Mouse (Mus musculus): ENCODE measurements around the gene Rps6ka2. TPM values are rescaled to one million over a fixed set of nuclear protein-coding genes. Genes with fewer than 3 reads are reported as not detected.
A peak's percentile ranks its signal among the peaks of the same experiment; 100 is the strongest.
"Not testable (repeated sequence)": the region's sequence is repeated elsewhere in the genome, so short reads cannot be mapped to it uniquely, and the experiment has no call there.

Gene Rps6ka2
- total RNA-seq (2021): 10 to 100 TPM; 34.3 TPM

- peak; percentile 80 to 84 for DNase-seq (ENCODE audit: extremely low spot score in 1 of 2, low spot score in 1 of 2)
Measured at GRCm38 (mm10) chr17:7169627-7170303, at the start of gene Rps6ka2. Rps6ka2 (plus strand) TSS chr17:7170115.

- not testable (repeated sequence) for DNase-seq (ENCODE audit: extremely low spot score in 1 of 2, low spot score in 1 of 2)
Measured at GRCm38 (mm10) chr17:7120835-7121234, 49.1 kb upstream of the Rps6ka2 start.

GRCm38 (mm10) chr17:7122554-7122953 lies 47.4 kb upstream of the Rps6ka2 start:
- DNase-seq (ENCODE audit: extremely low spot score in 1 of 2, low spot score in 1 of 2): not testable (repeated sequence)

- DNase-seq (ENCODE audit: extremely low spot score in 1 of 2, low spot score in 1 of 2): not testable (repeated sequence)
Measured at GRCm38 (mm10) chr17:7126475-7126874, 43.4 kb upstream of the Rps6ka2 start.

GRCm38 (mm10) chr17:7134002-7134401 lies 35.9 kb upstream of the Rps6ka2 start:
- DNase-seq (ENCODE audit: extremely low spot score in 1 of 2, low spot score in 1 of 2): not testable (repeated sequence)

GRCm38 (mm10) chr17:7135277-7135676 lies 34.6 kb upstream of the Rps6ka2 start:
- DNase-seq (ENCODE audit: extremely low spot score in 1 of 2, low spot score in 1 of 2): not testable (repeated sequence)

DNA sequence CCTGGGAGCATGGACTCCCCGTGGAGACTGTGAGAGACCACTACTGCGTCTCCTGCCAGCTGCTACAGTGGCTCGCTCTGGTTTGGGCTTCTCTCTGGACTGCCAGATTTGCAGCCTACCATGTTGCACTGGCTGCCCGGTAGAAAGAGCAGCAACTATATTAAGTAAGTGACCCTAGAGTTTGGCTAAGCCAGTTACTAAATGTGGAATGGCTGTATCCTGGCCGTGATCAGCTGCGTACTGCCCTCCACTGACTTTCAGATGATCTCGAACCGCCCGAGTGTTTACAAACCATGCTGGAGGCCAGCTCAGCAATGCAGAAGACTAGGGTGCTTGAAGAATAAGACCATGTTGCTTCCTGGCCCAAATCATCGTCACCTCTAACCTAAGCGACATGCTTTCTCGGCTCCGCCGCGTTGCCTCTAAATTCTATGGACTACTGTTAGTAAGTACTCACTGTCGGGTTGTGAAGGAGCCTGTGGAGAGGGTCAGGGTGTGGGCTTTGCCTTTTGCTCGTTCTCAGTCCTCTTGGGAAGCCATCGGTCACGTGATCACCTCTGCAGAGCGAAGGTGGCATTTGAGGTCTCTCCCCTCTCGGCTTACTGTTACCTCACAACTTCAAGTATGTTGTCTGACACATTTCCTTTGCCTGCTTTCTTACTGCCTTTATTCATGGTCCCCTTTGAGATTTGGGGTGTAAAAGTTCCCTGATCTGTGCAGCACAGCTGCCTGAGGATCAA lies 31.6 kb upstream of the Rps6ka2 start:
- no peak for DNase-seq (ENCODE audit: extremely low spot score in 1 of 2, low spot score in 1 of 2)

DNA sequence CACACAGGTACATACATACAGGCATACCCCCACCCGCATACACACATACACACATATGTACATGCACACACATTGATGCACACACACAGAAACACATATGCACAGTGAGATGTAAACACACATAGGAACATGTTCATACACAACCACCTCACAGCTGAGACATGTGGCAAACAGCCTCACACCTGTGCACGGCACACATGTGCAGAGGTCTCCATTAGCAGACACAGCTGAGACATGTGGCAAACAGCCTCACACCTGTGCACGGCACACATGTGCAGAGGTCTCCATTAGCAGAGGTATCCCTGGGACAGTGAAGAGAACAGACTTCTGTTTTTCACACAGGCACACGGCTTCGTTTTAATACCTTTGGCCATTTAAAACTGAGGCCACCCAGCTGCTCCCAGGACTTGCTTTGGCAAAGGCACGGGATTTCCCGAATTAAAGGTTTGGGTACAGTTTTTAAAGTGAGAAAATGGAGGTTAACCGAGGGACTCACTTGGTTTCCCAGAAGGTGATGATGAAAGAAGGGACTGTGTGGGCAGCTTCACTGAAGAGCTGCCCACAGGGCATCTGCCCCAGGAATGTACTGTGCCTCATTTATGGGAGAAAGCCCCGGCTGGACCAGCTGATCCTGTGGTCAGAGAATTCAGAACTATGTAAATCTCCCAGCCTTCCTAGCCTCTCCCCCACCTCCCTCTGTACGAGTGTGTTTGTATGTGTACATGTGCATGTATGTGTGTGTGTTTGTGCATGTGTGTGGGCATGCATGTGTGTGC lies 29.3 kb upstream of the Rps6ka2 start:
- DNase-seq (ENCODE audit: extremely low spot score in 1 of 2, low spot score in 1 of 2): no peak

DNA sequence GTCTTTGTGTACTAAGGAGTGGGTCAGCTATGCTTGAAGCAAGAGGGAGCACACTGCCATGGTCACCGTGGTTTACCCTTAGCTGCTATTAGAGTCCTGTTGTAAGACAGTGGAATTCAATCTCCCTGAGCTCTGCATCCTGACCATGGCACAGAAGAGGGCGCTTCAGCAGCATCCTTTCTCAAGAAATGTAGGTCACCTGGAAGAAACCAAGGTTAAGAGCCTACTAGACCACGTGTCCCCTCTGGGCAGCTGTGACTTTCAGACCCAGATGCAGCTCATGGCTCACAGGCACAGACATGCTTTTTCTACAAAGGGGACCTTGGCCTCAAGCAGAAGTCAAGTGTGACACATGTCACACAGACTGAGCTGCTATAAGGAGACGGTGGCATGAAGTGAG lies 27.5 kb upstream of the Rps6ka2 start:
- DNase-seq (ENCODE audit: extremely low spot score in 1 of 2, low spot score in 1 of 2): no peak

DNA sequence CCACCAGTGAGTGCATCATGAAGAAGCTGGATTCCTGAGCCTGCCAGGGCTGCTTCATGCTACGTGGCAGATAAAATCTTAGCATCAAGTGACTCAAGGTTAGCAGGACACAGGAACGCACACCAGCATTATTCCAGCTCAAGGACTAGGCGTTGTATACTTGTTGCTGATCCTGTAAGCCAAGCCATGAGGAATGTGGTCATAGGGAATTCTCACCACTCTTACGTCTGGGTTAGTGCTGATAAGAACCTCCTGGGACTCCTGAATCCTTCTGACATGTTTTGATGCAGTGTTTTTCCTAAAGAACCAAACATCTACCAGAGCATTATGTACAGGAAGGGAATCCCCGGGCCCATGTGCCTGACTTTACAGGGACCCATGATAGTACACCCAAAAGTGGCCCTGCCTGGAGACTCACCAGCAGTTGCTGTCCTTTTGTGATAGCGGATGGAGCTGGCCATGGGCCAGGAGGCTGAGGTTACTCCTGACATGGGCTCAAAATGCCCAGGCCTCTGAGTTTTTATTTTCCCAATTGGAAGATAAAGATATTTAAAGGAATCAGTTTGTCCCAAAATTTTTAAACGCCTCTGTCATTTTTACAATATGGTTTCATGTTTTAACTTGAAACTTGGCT lies 25.9 kb upstream of the Rps6ka2 start:
- DNase-seq (ENCODE audit: extremely low spot score in 1 of 2, low spot score in 1 of 2): no peak

DNA sequence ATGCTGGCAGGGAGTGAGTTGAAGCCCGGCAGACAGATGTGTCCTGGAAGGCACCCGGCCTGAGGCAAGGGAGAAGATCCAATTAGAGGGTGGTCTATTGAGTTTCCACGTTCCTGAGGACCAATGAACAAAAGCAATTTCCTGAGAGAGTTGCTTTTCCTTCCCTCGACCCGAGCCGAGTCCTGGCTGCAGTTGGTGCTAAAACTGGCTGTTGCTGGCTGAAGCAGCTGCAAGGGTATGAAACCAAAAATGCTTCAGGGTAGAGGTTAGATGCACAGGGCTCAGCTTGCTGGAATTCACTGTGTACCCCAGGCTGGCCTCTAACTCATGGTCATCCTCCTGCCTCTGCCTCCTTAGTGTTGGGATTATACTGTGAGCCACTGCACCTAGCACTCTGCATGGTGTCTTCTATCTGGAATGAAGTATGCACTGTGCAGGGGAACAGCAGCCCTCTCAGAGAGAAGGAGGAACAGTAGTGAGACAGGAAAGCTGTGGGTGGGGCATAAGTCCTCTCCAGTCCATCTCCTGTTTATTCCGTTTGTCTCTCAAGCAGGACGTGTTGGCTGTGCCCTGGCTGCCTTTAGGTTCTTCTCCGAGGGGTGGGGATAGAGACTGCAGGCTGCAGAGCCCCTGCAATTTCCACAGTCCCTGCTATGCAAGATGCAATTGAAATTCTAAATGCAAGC lies 24.4 kb upstream of the Rps6ka2 start:
- DNase-seq (ENCODE audit: extremely low spot score in 1 of 2, low spot score in 1 of 2): no peak

DNA sequence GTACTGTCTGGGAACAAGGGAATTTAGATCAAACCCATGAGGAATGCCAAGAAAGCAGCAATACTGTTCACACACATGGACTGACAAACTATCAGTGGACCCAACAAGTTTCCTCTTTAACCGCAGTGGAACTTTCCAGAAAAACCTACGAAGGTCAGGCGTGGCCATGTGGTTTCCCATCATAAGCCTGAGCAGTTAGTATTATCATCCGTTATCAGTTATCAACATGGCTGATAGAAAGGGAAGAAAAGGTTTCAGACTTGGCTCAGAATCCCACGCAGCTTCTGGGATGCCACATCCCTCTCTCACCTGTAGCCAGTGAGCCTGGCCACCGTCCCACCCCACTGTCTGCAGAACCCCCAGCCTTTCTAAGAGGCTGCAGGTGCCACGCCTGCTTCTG lies 23.4 kb upstream of the Rps6ka2 start:
- DNase-seq (ENCODE audit: extremely low spot score in 1 of 2, low spot score in 1 of 2): no peak

DNA sequence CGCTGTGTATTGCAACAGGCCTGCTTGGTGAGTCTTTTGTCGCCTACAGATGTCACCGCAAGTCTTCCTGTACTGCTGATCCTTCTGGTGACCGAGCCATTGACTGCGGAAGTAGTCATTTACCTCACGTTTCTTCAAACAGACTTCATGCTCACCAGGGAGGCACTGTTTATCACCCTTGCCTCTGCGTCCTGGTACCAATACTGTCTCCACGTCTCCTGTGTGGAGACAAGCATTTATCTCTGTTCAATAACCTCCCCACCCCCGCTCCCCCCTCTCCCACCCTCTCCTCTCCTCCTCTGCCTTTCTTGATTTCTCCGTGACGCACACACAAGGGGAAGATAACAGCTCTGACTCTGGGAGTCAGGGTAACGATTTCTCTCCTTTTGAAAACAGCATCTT lies 22.0 kb upstream of the Rps6ka2 start:
- no peak for DNase-seq (ENCODE audit: extremely low spot score in 1 of 2, low spot score in 1 of 2)

- no peak for DNase-seq (ENCODE audit: extremely low spot score in 1 of 2, low spot score in 1 of 2)
Measured at GRCm38 (mm10) chr17:7149328-7150195, 20.4 kb upstream of the Rps6ka2 start.

GRCm38 (mm10) chr17:7151446-7152100 lies 18.3 kb upstream of the Rps6ka2 start:
- DNase-seq (ENCODE audit: extremely low spot score in 1 of 2, low spot score in 1 of 2): no peak

GRCm38 (mm10) chr17:7152662-7153061 lies 17.3 kb upstream of the Rps6ka2 start:
- DNase-seq (ENCODE audit: extremely low spot score in 1 of 2, low spot score in 1 of 2): no peak

DNA sequence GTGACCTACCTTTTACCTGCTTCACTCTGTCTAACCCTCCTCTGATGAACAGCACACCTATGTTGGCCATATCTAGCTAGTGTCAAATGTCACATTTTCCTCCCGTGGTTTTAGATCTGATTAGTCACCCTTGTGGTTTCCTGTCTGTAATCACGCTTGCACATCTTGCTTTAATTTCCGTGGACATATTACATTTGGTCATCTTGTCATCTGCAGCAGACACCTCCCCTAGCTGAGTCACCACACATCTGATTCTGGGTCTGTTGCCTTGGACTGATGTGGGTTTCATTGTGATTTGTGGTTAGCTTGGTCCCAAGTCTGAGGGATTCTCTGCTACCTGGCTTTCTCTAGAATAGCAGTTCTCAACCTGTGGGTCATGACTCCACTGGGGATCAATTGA lies 6.0 kb upstream of the Rps6ka2 start:
- DNase-seq (ENCODE audit: extremely low spot score in 1 of 2, low spot score in 1 of 2): no peak

- no peak for DNase-seq (ENCODE audit: extremely low spot score in 1 of 2, low spot score in 1 of 2)
Measured at GRCm38 (mm10) chr17:7165524-7165923, 4.4 kb upstream of the Rps6ka2 start.

All from layer of hippocampus, postnatal 25 days (tissue).